Mouse (Mus musculus) heart, embryonic 15.5 days (tissue): ENCODE measurements around the gene Rpl35. TPM values are rescaled to one million over a fixed set of nuclear protein-coding genes. Genes with fewer than 3 reads are reported as not detected.

ENCODE experiments used
- ATAC-seq: fragments of 200-750 bp; cut with Nextera tagmentation; replicated peaks from 2 replicates; pipeline ENCODE4 v1.8.0; 2017; ENCODE audit warnings: low read depth, moderate TSS enrichment; ENCODE audit not compliant: insufficient number of reproducible peaks, insufficient read depth, low FRiP score
- H3K27ac ChIP-seq: fragments of 300-500 bp; sonication (generic); 2 replicates; pipeline ENCODE4 v1.5.1; 2015; ENCODE audit warnings: mild to moderate bottlenecking, inconsistent platforms
- H3K27me3 ChIP-seq: fragments of 300-500 bp; sonication (generic); 2 replicates; pipeline ENCODE4 v1.6.1; 2015; ENCODE audit warnings: inconsistent platforms
- H3K36me3 ChIP-seq: fragments of 300-500 bp; sonication (generic); 2 replicates; pipeline ENCODE4 v1.6.1; 2015; ENCODE audit warnings: mild to moderate bottlenecking, inconsistent platforms
- H3K4me1 ChIP-seq: fragments of 300-500 bp; sonication (generic); replicated peaks from 2 replicates; pipeline ENCODE4 v1.6.1; 2015; ENCODE audit warnings: inconsistent platforms
- H3K4me2 ChIP-seq: fragments of 300-500 bp; sonication (generic); 2 replicates; pipeline ENCODE4 v1.6.1; 2015; ENCODE audit warnings: inconsistent platforms, mild to moderate bottlenecking, moderate library complexity
- H3K4me3 ChIP-seq: fragments of 300-500 bp; sonication (generic); 2 replicates; pipeline ENCODE4 v1.5.1; 2015; ENCODE audit warnings: mild to moderate bottlenecking, inconsistent platforms
- H3K9ac ChIP-seq: fragments of 300-500 bp; sonication (generic); 2 replicates; pipeline ENCODE4 v1.6.1; 2015; ENCODE audit warnings: mild to moderate bottlenecking, inconsistent platforms
- H3K9me3 ChIP-seq: fragments of 300-500 bp; sonication (generic); replicated peaks from 2 replicates; pipeline ENCODE4 v1.6.1; 2016; ENCODE audit warnings: inconsistent platforms
- WGBS: fragments of 180-500 bp; shearing (Covaris S2); methylation state at CpG from one replicate; pipeline ENCODE4 v1.1.7; 2015; ENCODE audit warnings: mixed read lengths; 5-methylcytosine and 5-hydroxymethylcytosine counted together
- polyA plus RNA-seq: library from polyadenylated mRNA; unstranded; fragments of >200 nt; fragmentation: Nextera tagmentation; extraction: Ambion mirVana; gene quantifications from 2 replicates; pipeline ENCODE4 v1.2.1, GENCODE M21; 2015

Rpl35 gene
- polyA plus RNA-seq, 1 experiment from 2014 or later = 613 TPM

DNA sequence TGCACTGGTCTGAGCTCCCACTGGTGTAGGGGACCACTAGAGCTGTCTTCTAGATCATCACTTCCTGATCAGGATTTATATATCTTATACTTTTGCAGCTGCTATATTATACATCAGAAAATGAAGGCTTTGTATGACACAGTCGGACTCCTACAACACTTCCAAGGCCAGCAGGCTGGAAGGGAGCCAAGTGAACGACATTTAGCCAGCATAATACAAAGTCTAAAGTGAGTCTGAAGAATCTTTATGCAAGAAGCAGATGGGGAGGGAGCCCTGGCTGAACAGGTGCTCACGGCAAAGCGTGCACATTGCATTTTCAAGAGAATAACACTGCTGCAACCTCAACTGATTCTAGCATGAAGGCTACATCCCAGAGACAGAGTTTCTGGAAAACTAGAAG lies 13.0 kb downstream of the Rpl35 start:
- H3K9me3 ChIP-seq = no peaks in the 10 kb centered on the region
- H3K4me3 ChIP-seq = no peak overlapping the region
- no peak overlapping the region for H3K9ac ChIP-seq

DNA sequence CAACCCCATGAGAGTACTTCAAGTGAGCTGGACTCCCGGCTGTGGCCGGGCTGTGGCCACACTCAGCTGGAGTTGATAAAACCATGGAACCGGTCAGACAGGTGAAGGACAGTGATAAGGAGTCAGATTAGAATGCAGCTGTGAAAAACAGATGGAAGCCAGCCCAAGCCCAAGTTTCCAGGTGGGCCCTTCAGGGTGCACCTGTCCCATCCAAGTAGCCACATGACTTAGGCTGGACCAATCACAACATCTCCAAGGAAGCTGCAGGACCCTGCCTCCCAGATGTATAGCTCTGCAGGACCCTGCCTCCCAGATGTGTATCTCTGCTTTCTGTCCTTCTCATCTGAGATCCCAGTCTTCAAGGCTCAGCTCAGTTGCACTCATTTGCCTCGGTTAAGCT lies 13.4 kb downstream of the Rpl35 start:
- Histone ChIP-seq H3K27me3 (no peaks in the 10 kb centered on the region; the same call in 1 of the 2 replicates), H3K36me3 (no peaks in the 10 kb centered on the region), H3K9me3 (no peaks in the 10 kb centered on the region), H3K4me3 (no peak overlapping the region), H3K9ac (no peak overlapping the region), H3K4me2 (no peak overlapping the region), H3K27ac (no peak overlapping the region), H3K4me1 (0 out of 2 replicates have a peak, but pooled peaks cover 5% of the 10 kb centered on the region)
- WGBS = 48% methylated on average over 4 of the region's 4 CpGs
- ATAC-seq = no peak

More for the DNA sequence above, 13.0 kb downstream of the Rpl35 start:
- Histone ChIP-seq H3K27me3 (no peaks in the 10 kb centered on the region; the same call in 1 of the 2 replicates), H3K27ac (no peak overlapping the region), H3K4me1 (peaks cover 9% of the 10 kb centered on the region), H3K36me3 (no peaks in the 10 kb centered on the region), H3K4me2 (no peak overlapping the region)
- WGBS = 51% methylated on average over 4 of the region's 4 CpGs
- no peak; the same call in 1 of the 2 replicates for ATAC-seq

DNA sequence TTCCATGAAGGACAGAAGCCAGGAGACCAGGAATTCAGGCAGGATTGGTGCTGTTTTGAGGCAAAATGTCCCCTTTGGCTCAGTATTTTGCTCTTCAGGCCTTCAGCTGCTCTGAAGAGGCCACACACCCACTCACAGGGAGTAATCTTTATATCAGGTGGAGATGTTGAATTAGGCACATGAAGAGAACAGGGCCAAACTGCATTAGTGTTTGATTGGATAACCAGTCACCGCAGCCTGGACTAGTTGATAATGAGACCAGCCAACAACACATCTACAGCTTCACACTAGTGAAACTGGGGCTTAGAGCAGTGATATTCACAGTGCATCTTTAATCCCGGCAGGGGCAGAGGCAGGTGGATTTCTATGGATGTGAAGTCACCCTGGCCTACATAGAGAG lies 16.5 kb downstream of the Rpl35 start:
- Histone ChIP-seq H3K27ac (no peak overlapping the region), H3K4me2 (no peak overlapping the region), H3K36me3 (no peaks in the 10 kb centered on the region), H3K4me3 (no peak overlapping the region), H3K9ac (no peak overlapping the region), H3K9me3 (no peaks in the 10 kb centered on the region), H3K27me3 (no peaks in the 10 kb centered on the region), H3K4me1 (0 out of 2 replicates have a peak, but pooled peaks cover 5% of the 10 kb centered on the region)
- 83% methylated on average over 2 of the region's 2 CpGs for WGBS
- ATAC-seq = no peak

GRCm38 (mm10) chr2:38987803-38988510 lies 17.5 kb downstream of the Rpl35 start:
- Histone ChIP-seq H3K4me3 (no peak overlapping the region), H3K36me3 (no peaks in the 10 kb centered on the region), H3K4me1 (0 out of 2 replicates have a peak, but pooled peaks cover 5% of the 10 kb centered on the region), H3K27ac (no peak overlapping the region), H3K27me3 (no peaks in the 10 kb centered on the region), H3K9me3 (no peaks in the 10 kb centered on the region), H3K4me2 (no peak overlapping the region), H3K9ac (no peak overlapping the region)
- WGBS = 73% methylated on average over 6 of the region's 6 CpGs
- no peak for ATAC-seq

DNA sequence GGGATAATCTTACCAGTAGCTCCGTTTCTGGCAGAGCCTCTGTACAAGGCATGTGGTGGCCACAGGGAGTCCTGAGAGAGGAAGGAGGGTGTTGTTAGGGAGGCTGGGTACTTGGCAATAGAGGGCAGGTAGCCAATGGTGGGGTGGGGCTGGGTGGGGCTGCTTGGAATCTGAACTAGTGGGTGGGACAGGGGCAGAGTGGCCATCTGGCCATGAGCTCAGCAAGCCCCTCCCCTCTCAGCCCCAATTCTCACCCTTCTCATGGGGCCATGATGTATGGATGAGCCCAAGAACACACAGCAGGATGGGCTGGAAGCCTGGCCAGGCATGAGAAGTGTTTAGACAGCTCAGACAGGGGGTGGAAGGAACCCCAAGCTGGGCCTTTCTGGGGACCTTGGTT lies 18.1 kb downstream of the Rpl35 start:
- no peaks in the 10 kb centered on the region for H3K36me3 ChIP-seq
- no peak for ATAC-seq
- 50% methylated on average over 1 of the region's 1 CpGs for WGBS
- H3K9ac ChIP-seq = no peak overlapping the region
- 0 out of 2 replicates have a peak, but pooled peaks cover 2% of the 10 kb centered on the region for H3K4me1 ChIP-seq
- H3K4me2 ChIP-seq = no peak overlapping the region
- no peak overlapping the region for H3K4me3 ChIP-seq
- H3K27ac ChIP-seq = no peak overlapping the region
- H3K9me3 ChIP-seq = no peaks in the 10 kb centered on the region
- H3K27me3 ChIP-seq = no peaks in the 10 kb centered on the region

GRCm38 (mm10) chr2:38986580-38986979 lies 18.8 kb downstream of the Rpl35 start:
- 71% methylated on average over 3 of the region's 3 CpGs for WGBS
- ATAC-seq = no peak
- H3K27ac ChIP-seq = no peak overlapping the region
- 0 out of 2 replicates have a peak, but pooled peaks cover 2% of the 10 kb centered on the region for H3K4me1 ChIP-seq
- no peaks in the 10 kb centered on the region for H3K9me3 ChIP-seq
- H3K4me3 ChIP-seq = no peak overlapping the region
- H3K9ac ChIP-seq = no peak overlapping the region
- H3K4me2 ChIP-seq = no peak overlapping the region
- H3K27me3 ChIP-seq = no peaks in the 10 kb centered on the region
- H3K36me3 ChIP-seq = no peaks in the 10 kb centered on the region

DNA sequence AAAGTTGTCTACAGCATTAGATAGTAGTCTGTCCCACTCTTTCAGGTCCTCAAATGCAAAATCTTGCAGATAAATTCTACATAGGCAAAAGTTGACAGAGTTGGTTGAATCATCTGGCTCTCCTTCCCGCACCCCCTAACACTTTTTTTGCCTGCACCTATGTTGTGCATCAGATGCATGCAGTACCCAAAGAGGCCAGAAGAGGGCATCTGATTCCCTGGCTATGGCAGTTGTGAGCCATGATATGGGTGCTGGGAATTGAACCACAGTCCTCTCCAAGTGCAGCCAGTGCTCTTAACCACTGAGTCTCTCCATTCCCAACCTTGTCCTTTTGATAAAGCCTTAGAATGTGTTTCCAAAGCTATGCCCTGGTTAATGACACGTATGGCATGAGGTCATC lies 22.0 kb downstream of the Rpl35 start:
- Histone ChIP-seq H3K4me2 (no peak overlapping the region), H3K27me3 (no peaks in the 10 kb centered on the region; the same call in 1 of the 2 replicates), H3K4me1 (0 out of 2 replicates have a peak, but pooled peaks cover 2% of the 10 kb centered on the region), H3K36me3 (no peaks in the 10 kb centered on the region), H3K4me3 (no peak overlapping the region), H3K27ac (no peak overlapping the region), H3K9ac (no peak overlapping the region), H3K9me3 (no peaks in the 10 kb centered on the region)
- no peak for ATAC-seq
- 91% methylated on average over 2 of the region's 2 CpGs for WGBS

DNA sequence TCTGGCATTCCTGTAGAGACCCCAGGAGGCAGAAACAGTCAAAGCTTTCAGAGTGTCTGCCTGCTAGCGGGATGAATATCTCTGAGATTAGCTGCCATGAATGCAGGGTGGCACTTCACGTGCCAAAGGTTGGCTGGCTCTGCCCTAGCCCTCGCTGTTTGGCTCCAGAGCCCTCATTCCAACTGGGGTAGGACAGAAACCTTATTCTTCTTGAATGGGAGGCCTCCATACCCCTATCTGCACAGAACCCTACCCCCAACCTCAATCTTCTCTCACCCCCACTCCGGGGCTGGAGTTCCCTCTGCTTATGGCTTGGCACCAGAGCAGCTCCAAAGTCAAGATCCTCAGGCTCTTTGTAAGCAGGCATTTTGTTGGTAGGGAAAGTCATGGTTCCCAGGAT lies 27.6 kb downstream of the Rpl35 start:
- H3K4me3 ChIP-seq = no peak overlapping the region
- no peak; the same call in 1 of the 2 replicates for ATAC-seq
- no peak overlapping the region for H3K4me2 ChIP-seq
- H3K27ac ChIP-seq = no peak overlapping the region
- H3K9ac ChIP-seq = no peak overlapping the region
- H3K27me3 ChIP-seq = no peaks in the 10 kb centered on the region; the same call in 1 of the 2 replicates
- H3K4me1 ChIP-seq = no peaks in the 10 kb centered on the region
- 61% methylated on average over 4 of the region's 4 CpGs for WGBS
- no peaks in the 10 kb centered on the region for H3K36me3 ChIP-seq
- no peaks in the 10 kb centered on the region for H3K9me3 ChIP-seq

- H3K27ac ChIP-seq = no peak overlapping the region
- no peak for ATAC-seq
- H3K9ac ChIP-seq = no peak overlapping the region
- no peak overlapping the region for H3K4me3 ChIP-seq
- no peak overlapping the region for H3K4me2 ChIP-seq
- no peaks in the 10 kb centered on the region for H3K9me3 ChIP-seq
- H3K4me1 ChIP-seq = no peaks in the 10 kb centered on the region
- no peaks in the 10 kb centered on the region; the same call in 1 of the 2 replicates for H3K27me3 ChIP-seq
- 73% methylated on average over 21 of the region's 21 CpGs for WGBS
- no peaks in the 10 kb centered on the region for H3K36me3 ChIP-seq
Measured at GRCm38 (mm10) chr2:38975941-38976805, 29.3 kb downstream of the Rpl35 start.

DNA sequence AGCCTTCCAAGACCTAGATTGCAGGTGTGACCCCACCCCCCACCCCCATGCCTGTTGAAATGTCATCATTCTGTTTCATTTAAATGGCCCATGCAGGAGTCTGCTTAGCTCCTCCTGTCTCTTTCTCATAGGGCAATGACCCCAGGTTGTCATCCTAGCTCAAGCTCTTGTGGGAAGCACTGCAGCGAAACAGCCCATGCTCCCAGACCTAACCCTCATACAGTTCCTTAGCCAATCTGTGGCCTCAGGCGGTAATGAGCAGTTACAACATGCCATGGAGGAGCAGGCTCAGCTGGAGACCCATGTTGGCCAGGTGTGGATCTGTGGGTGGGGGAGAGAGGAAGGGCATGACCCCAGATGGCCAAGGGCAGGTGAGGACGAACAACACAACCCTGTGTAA lies 30.2 kb downstream of the Rpl35 start:
- no peak overlapping the region for H3K27ac ChIP-seq
- ATAC-seq = no peak
- no peaks in the 10 kb centered on the region; the same call in 1 of the 2 replicates for H3K27me3 ChIP-seq
- WGBS = 83% methylated on average over 3 of the region's 3 CpGs
- no peak overlapping the region for H3K4me2 ChIP-seq
- no peaks in the 10 kb centered on the region for H3K9me3 ChIP-seq
- H3K4me1 ChIP-seq = no peaks in the 10 kb centered on the region
- no peak overlapping the region for H3K4me3 ChIP-seq
- no peaks in the 10 kb centered on the region for H3K36me3 ChIP-seq
- H3K9ac ChIP-seq = no peak overlapping the region

DNA sequence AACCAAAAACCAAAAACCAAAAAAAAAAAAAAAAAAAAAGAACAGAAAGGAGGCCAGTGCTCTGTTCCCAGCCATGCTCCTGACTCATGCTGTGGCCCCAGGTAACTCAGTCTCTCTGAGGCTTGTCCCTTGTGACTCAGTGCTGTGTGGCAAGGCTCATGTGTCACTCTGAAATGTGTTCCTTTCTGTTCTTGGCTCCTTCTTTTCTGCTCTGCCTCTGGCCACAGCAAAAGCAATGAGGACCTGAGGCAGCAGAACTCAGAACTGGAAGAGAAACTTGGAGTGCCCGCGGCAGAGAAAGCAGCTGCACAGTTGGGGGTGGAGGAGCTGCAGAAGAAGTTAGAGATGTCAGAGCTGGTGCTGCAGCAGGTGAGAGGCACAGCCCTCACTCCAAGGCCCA lies 31.3 kb downstream of the Rpl35 start:
- H3K9ac ChIP-seq = no peak overlapping the region
- no peak overlapping the region for H3K27ac ChIP-seq
- no peaks in the 10 kb centered on the region for H3K4me1 ChIP-seq
- ATAC-seq = no peak
- no peak overlapping the region for H3K4me3 ChIP-seq
- H3K9me3 ChIP-seq = no peaks in the 10 kb centered on the region
- H3K27me3 ChIP-seq = no peaks in the 10 kb centered on the region
- no peaks in the 10 kb centered on the region for H3K36me3 ChIP-seq
- WGBS = 25% methylated on average over 2 of the region's 2 CpGs
- H3K4me2 ChIP-seq = no peak overlapping the region
